12 mouse cellular contexts compared by ENCODE assay signal in the genomic region with DNA sequence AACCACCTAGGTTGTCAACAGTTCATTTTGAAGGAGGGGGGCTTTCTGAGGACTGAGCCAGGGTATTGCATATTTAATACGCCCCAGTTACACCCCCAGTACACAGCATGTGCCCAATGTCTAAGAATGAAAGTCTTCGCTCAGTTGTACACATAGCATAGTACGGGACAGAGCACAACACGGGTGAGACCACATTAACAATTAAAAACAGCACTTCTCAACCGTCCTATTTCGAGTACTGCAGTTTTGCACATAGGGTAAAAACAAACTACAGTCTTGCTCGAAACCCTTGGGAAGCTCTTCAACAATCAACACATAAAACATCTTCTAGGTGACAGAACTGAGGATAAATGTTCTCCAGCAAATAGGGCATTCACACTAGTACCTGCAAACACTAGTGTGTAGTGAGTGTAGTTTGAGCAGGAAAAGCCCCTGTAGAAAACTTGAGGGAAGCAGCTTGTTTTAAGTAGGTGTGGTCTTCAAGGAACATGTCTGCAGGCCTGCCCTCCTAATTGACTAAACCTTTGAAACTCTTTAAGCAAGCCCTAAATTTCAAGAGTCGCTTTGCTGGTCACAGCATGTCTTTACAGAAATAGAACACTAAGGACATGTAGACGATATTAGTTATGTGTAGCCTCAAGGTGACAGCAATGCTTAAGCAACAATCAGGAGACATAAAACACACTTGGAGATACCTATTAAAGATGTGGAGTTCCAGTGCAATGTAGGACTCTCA. TPM values are rescaled to one million over a fixed set of nuclear protein-coding genes. Genes with fewer than 3 reads are reported as not detected.
DNase-seq lines count a peak whose midpoint lies in the region; ATAC-seq and TF ChIP-seq lines count a peak whose summit lies in the region.
"Had no signal": no experiment of that assay in that cellular context is flagged by ENCODE, and none has a peak within 500 bp of the region (broad histone marks: within the 10 kb centered on the region; RNA-seq: fewer than 3 reads in every experiment).

A gene (minus strand): TSS at position 3 of the 736 bp plus-strand sequence.

- no peak within 1 kb of the TSS for H3K27ac ChIP-seq in intestine, embryonic 14.5 days (ENCODE audit: low read depth)
- no peak within 1 kb of the TSS for H3K27ac ChIP-seq in intestine, embryonic 15.5 days
- no peak within 1 kb of the TSS for H3K27ac ChIP-seq in forebrain, embryonic 16.5 days (ENCODE audit: low read length)
- H3K27ac ChIP-seq: layer of hippocampus, adult 2 months; limb, embryonic 15.5 days; neural tube, embryonic 13.5 days had no signal

- ATAC-seq in intestine, embryonic 14.5 days (replicated peaks; ENCODE audit: low FRiP score, low TSS enrichment, low read depth) = peak; percentile 7
- ATAC-seq in intestine, embryonic 15.5 days = no peak
- peak; percentile 6; the same call in 1 of the 2 replicates for ATAC-seq in forebrain, embryonic 16.5 days

- no peak for DNase-seq in intestine, embryonic 14.5 days (ENCODE audit: low spot score)
- peak; percentile 20 for DNase-seq in 3T3-L1 (ENCODE audit: low read depth, low spot score)
- DNase-seq in cerebellum, adult 11-12 months = no peak
- no peak for DNase-seq in layer of hippocampus, adult 9-10 months (ENCODE audit: low spot score)
- DNase-seq: adrenal gland, postnatal 14 days; kidney, adult 11 months had no signal

- WGBS in intestine, embryonic 14.5 days = 82% methylated on average over 9 of the region's 9 CpGs
- WGBS in intestine, embryonic 15.5 days = 82% methylated on average over 9 of the region's 9 CpGs
- WGBS in forebrain, embryonic 16.5 days = 86% methylated on average over 9 of the region's 9 CpGs

- no peak for TF ChIP-seq CTCF in E14TG2a.4 (conservative IDR thresholded peaks at IDR 0.05; ENCODE audit: low read length)

- peaks cover 77% of the 10 kb centered on the region for H3K36me3 ChIP-seq in intestine, embryonic 14.5 days (ENCODE audit: control insufficient read depth, insufficient read depth, low read length)
- peaks cover 51% of the 10 kb centered on the region for H3K36me3 ChIP-seq in intestine, embryonic 15.5 days
- H3K36me3 ChIP-seq in E14TG2a.4 (ENCODE audit: insufficient read depth, low read length) = peaks cover 63% of the 10 kb centered on the region
- H3K36me3 ChIP-seq in forebrain, embryonic 16.5 days (ENCODE audit: control insufficient read depth, insufficient read depth) = peaks cover 47% of the 10 kb centered on the region

- peaks cover 14% of the 10 kb centered on the region for H3K4me1 ChIP-seq in intestine, embryonic 14.5 days (replicated peaks; ENCODE audit: control insufficient read depth, insufficient read depth, low read length)
- H3K4me1 ChIP-seq in intestine, embryonic 15.5 days (replicated peaks) = peaks cover 29% of the 10 kb centered on the region
- H3K4me1 ChIP-seq in E14TG2a.4 (replicated peaks; ENCODE audit: low read depth, low read length) = peaks cover 60% of the 10 kb centered on the region
- H3K4me1 ChIP-seq in forebrain, embryonic 16.5 days (replicated peaks; ENCODE audit: control insufficient read depth, insufficient read depth, low read length) = peaks cover 18% of the 10 kb centered on the region

- no peak within 1 kb of the TSS for H3K4me2 ChIP-seq in intestine, embryonic 14.5 days (ENCODE audit: low read length)
- H3K4me2 ChIP-seq in intestine, embryonic 15.5 days (replicated peaks) = no peak within 1 kb of the TSS
- H3K4me2 ChIP-seq in forebrain, embryonic 16.5 days (ENCODE audit: low read length) = no peak within 1 kb of the TSS
- H3K4me2 ChIP-seq: limb, embryonic 15.5 days; neural tube, embryonic 13.5 days had no signal

- H3K27me3 ChIP-seq in intestine, embryonic 14.5 days (replicated peaks; ENCODE audit: control insufficient read depth, insufficient read depth, low read length) = no peaks in the 10 kb centered on the region
- no peaks in the 10 kb centered on the region for H3K27me3 ChIP-seq in intestine, embryonic 15.5 days (replicated peaks)
- no peaks in the 10 kb centered on the region for H3K27me3 ChIP-seq in E14TG2a.4 (ENCODE audit: insufficient read depth, low read length)
- no peaks in the 10 kb centered on the region for H3K27me3 ChIP-seq in forebrain, embryonic 16.5 days (replicated peaks; ENCODE audit: control insufficient read depth, insufficient read depth, low read length)
- H3K27me3 ChIP-seq: limb, embryonic 15.5 days; neural tube, embryonic 13.5 days had no signal

- no peaks in the 10 kb centered on the region for H3K9me3 ChIP-seq in intestine, embryonic 14.5 days (ENCODE audit: control insufficient read depth, low read length)
- no peaks in the 10 kb centered on the region for H3K9me3 ChIP-seq in intestine, embryonic 15.5 days
- H3K9me3 ChIP-seq in E14TG2a.4 (ENCODE audit: low read length) = no peaks in the 10 kb centered on the region
- no peaks in the 10 kb centered on the region for H3K9me3 ChIP-seq in forebrain, embryonic 16.5 days (ENCODE audit: control insufficient read depth, low read length)
- H3K9me3 ChIP-seq: limb, embryonic 15.5 days; neural tube, embryonic 13.5 days had no signal

- no peak within 1 kb of the TSS for H3K9ac ChIP-seq in intestine, embryonic 14.5 days (ENCODE audit: low read length)
- H3K9ac ChIP-seq in intestine, embryonic 15.5 days = no peak within 1 kb of the TSS
- no peak within 1 kb of the TSS for H3K9ac ChIP-seq in forebrain, embryonic 16.5 days (replicated peaks; ENCODE audit: low read depth, low read length)
- H3K9ac ChIP-seq: limb, embryonic 15.5 days; neural tube, embryonic 13.5 days had no signal

- no peak within 1 kb of the TSS for H3K4me3 ChIP-seq in intestine, embryonic 14.5 days (ENCODE audit: low read depth, low read length)
- no peak within 1 kb of the TSS for H3K4me3 ChIP-seq in intestine, embryonic 15.5 days (replicated peaks)
- peak within 1 kb of the TSS; percentile 97 for H3K4me3 ChIP-seq in E14TG2a.4 (replicated peaks; ENCODE audit: low read length)
- H3K4me3 ChIP-seq in forebrain, embryonic 16.5 days (replicated peaks; ENCODE audit: low read length) = no peak within 1 kb of the TSS
- H3K4me3 ChIP-seq: layer of hippocampus, adult 2 months; limb, embryonic 15.5 days; neural tube, embryonic 13.5 days had no signal

RNA-seq across cellular contexts. Expression of the gene that starts here (rescaled TPM):
- polyA plus RNA-seq in intestine, embryonic 14.5 days (2014; fragmentation: Nextera tagmentation; extraction: Ambion mirVana) = 0.05 and 0.13 TPM in 2 replicates
- 0.04 and 0.08 TPM in 2 replicates for polyA plus RNA-seq in intestine, embryonic 15.5 days (2015; fragmentation: Nextera tagmentation; extraction: Ambion mirVana)
- polyA plus RNA-seq in forebrain, embryonic 16.5 days (2015; fragmentation: Nextera tagmentation; extraction: Ambion mirVana) = 0.14 and 0.24 TPM in 2 replicates

Comparison
In these comparisons a context has a peak if more than half of its experiments do, and no peak if none do; other contexts are left out.
1. Peak in ATAC-seq in intestine, embryonic 14.5 days; RNA of the gene not detected or under 1 TPM.
2. Peak in ATAC-seq in forebrain, embryonic 16.5 days; RNA of the gene not detected or under 1 TPM.